Mouse (Mus musculus): ENCODE measurements around the gene Atxn7l1. TPM values are rescaled to one million over a fixed set of nuclear protein-coding genes. Genes with fewer than 3 reads are reported as not detected.

Gene Atxn7l1
- polyA plus RNA-seq, 1 experiment from 2014 or later, result 11.2 TPM

DNA sequence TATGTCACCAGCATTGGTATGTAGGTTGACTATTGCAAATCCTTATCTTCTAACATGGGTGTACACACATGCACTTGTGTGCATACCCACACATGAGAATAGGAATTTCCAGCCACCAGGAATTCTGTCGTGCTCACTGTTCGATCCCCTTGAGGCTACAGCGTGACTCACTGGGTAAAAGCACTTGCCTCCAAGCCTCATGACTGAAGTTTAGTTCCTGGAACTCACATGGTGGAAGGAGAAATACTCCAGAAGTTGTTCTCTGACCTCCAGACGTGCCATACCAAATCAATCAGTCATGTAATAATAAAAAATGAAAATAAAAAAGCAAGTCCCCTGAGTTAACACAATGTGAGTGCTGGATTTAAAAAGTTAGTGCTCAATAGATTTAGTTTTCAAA lies 87.8 kb downstream of the Atxn7l1 start:
- no peak overlapping the region for H3K9ac ChIP-seq (replicated peaks)
- no peak overlapping the region for H3K27ac ChIP-seq
- no peak overlapping the region for H3K4me2 ChIP-seq
- peaks cover 11% of the 10 kb centered on the region for H3K4me1 ChIP-seq (replicated peaks)
- ATAC-seq (ENCODE audit: insufficient number of reproducible peaks, insufficient read depth, low FRiP score, low TSS enrichment, low read depth), result no peak
- no peak overlapping the region for H3K4me3 ChIP-seq (replicated peaks)
- 76% methylated on average over 4 of the region's 4 CpGs for WGBS
- no peaks in the 10 kb centered on the region for H3K36me3 ChIP-seq
- H3K9me3 ChIP-seq, result peaks cover 2% of the 10 kb centered on the region; the same call in 1 of the 2 replicates
- H3K27me3 ChIP-seq, result no peaks in the 10 kb centered on the region

GRCm38 (mm10) chr12:33235771-33236323 lies 88.4 kb downstream of the Atxn7l1 start:
- H3K9ac ChIP-seq (replicated peaks), result no peak overlapping the region
- 0 out of 2 replicates have a peak overlapping the region, but pooled peaks have one; percentile 14 for H3K27ac ChIP-seq
- no peaks in the 10 kb centered on the region for H3K27me3 ChIP-seq
- H3K4me2 ChIP-seq, result no peak overlapping the region
- peaks cover 6% of the 10 kb centered on the region; the same call in 1 of the 2 replicates for H3K9me3 ChIP-seq
- ATAC-seq (ENCODE audit: insufficient number of reproducible peaks, insufficient read depth, low FRiP score, low TSS enrichment, low read depth), result no peak
- H3K4me3 ChIP-seq (replicated peaks), result no peak overlapping the region
- H3K4me1 ChIP-seq (replicated peaks), result peaks cover 11% of the 10 kb centered on the region
- 49% methylated on average over 13 of the region's 13 CpGs for WGBS
- no peaks in the 10 kb centered on the region for H3K36me3 ChIP-seq

GRCm38 (mm10) chr12:33236344-33237049 lies 89.0 kb downstream of the Atxn7l1 start:
- Histone ChIP-seq H3K36me3 (no peaks in the 10 kb centered on the region), H3K4me1 (replicated peaks) (peaks cover 11% of the 10 kb centered on the region), H3K4me3 (replicated peaks) (no peak overlapping the region), H3K4me2 (no peak overlapping the region), H3K27me3 (no peaks in the 10 kb centered on the region), H3K9ac (replicated peaks) (no peak overlapping the region), H3K9me3 (peaks cover 6% of the 10 kb centered on the region; the same call in 1 of the 2 replicates), H3K27ac (no peak overlapping the region)
- WGBS, result 72% methylated on average over 11 of the region's 11 CpGs
- no peak for ATAC-seq (ENCODE audit: insufficient number of reproducible peaks, insufficient read depth, low FRiP score, low TSS enrichment, low read depth)

- no peak overlapping the region for H3K27ac ChIP-seq
- H3K4me2 ChIP-seq, result no peak overlapping the region
- no peak overlapping the region for H3K9ac ChIP-seq (replicated peaks)
- H3K4me1 ChIP-seq (replicated peaks), result peaks cover 16% of the 10 kb centered on the region
- no peaks in the 10 kb centered on the region for H3K36me3 ChIP-seq
- no peak for ATAC-seq (ENCODE audit: insufficient number of reproducible peaks, insufficient read depth, low FRiP score, low TSS enrichment, low read depth)
- H3K27me3 ChIP-seq, result no peaks in the 10 kb centered on the region
- 88% methylated on average over 5 of the region's 5 CpGs for WGBS
- no peak overlapping the region for H3K4me3 ChIP-seq (replicated peaks)
- peaks cover 6% of the 10 kb centered on the region; the same call in 1 of the 2 replicates for H3K9me3 ChIP-seq
These were observed 89.6 kb downstream of the Atxn7l1 start for GRCm38 (mm10) chr12:33237108-33237507.

GRCm38 (mm10) chr12:33242679-33243078 lies 95.2 kb downstream of the Atxn7l1 start:
- Histone ChIP-seq H3K27me3 (no peaks in the 10 kb centered on the region), H3K36me3 (no peaks in the 10 kb centered on the region), H3K4me3 (replicated peaks) (no peak overlapping the region), H3K4me1 (replicated peaks) (0 out of 2 replicates have a peak, but pooled peaks cover 15% of the 10 kb centered on the region), H3K9ac (replicated peaks) (no peak overlapping the region), H3K27ac (no peak overlapping the region), H3K9me3 (peaks cover 6% of the 10 kb centered on the region; the same call in 1 of the 2 replicates), H3K4me2 (no peak overlapping the region)
- WGBS, result 81% methylated on average over 8 of the region's 8 CpGs
- ATAC-seq (ENCODE audit: insufficient number of reproducible peaks, insufficient read depth, low FRiP score, low TSS enrichment, low read depth), result no peak

DNA sequence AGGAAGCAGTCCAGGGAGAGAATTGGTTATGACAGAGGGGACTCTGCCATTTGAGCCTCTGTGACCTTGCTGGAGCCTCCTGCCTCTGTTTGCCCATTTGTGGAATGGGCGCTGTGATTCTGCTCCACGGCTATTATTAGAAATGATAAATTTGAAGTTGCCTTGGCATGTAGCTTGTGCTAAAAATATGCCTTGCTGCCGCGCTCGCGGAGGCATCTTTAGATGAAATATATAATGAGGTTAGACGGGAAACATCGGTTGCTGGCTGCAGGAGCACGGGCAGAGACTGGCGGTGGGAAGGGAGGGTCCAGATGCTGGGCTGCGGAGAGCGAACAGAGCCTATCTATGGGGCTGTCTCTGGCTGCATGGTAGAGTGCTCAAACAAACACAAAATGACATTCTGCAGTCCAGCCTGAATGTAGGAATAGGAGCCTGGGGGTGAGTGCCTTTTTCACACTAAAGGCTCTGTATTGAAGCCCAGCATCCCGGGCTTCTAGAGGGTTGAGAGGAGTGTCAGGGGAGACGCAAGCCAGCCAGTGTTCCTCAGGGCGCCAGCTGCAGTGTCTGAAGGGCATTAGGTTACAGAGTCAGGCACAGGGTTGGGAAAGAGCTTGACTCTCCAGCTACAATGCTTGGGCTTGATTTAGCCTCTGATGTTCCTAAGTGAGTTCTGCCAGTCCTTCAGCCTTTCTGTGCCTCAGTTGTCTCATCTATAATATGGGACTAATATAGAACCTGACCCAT lies 96.8 kb downstream of the Atxn7l1 start:
- Histone ChIP-seq H3K27me3 (no peaks in the 10 kb centered on the region), H3K36me3 (no peaks in the 10 kb centered on the region), H3K4me1 (replicated peaks) (0 out of 2 replicates have a peak, but pooled peaks cover 15% of the 10 kb centered on the region), H3K9ac (replicated peaks) (no peak overlapping the region), H3K4me3 (replicated peaks) (no peak overlapping the region), H3K9me3 (peaks cover 6% of the 10 kb centered on the region; the same call in 1 of the 2 replicates), H3K4me2 (no peak overlapping the region), H3K27ac (no peak overlapping the region)
- 73% methylated on average over 15 of the region's 15 CpGs for WGBS
- no peak for ATAC-seq (ENCODE audit: insufficient number of reproducible peaks, insufficient read depth, low FRiP score, low TSS enrichment, low read depth)

DNA sequence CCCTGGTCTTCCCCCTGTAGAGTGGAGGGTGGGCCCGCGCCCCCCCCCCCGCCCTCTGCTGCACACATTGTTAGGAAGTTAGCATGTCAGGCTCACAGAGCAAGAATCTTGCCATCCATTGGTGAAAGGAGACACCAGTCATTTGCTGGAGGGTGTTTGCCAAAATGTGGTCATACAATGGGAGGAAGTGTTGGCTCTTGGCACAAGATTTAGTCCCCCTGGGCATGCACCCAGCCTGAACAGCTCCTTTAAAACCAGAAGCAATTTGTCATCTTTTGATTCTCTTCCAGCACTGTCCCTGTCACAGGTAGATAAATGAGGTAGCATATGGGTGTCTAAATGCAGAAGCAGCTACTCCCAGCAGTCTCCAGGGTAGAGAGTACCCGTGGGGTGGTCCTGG lies 98.0 kb downstream of the Atxn7l1 start:
- WGBS, result 70% methylated on average over 4 of the region's 4 CpGs
- no peak for ATAC-seq (ENCODE audit: insufficient number of reproducible peaks, insufficient read depth, low FRiP score, low TSS enrichment, low read depth)
- Histone ChIP-seq H3K4me3 (replicated peaks) (no peak overlapping the region), H3K27ac (no peak overlapping the region), H3K4me1 (replicated peaks) (0 out of 2 replicates have a peak, but pooled peaks cover 15% of the 10 kb centered on the region), H3K9me3 (peaks cover 3% of the 10 kb centered on the region; the same call in 1 of the 2 replicates), H3K9ac (replicated peaks) (no peak overlapping the region), H3K4me2 (no peak overlapping the region), H3K36me3 (peaks cover 8% of the 10 kb centered on the region), H3K27me3 (no peaks in the 10 kb centered on the region)

DNA sequence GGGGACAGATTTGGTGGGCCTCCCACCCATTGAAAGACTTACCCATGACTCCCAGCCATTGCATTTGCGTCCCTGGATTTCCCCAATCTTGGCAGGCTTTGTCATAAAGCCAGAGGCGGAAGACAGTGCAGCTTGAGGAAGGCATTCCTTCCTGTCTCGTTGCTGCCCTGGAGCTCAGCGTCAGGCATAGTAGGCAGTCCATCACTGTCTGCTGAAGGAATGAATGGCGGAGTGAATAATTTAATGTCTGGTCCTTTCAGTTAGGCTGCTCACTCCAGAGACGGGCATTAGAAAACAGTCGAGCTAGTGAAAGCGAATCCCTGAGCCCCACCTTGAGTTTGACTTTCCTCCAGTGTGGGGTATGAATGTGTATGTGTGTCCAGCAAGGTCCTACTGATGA lies 99.4 kb downstream of the Atxn7l1 start:
- Histone ChIP-seq H3K4me2 (no peak overlapping the region), H3K36me3 (peaks cover 9% of the 10 kb centered on the region), H3K9ac (replicated peaks) (no peak overlapping the region), H3K4me1 (replicated peaks) (0 out of 2 replicates have a peak, but pooled peaks cover 11% of the 10 kb centered on the region), H3K27me3 (no peaks in the 10 kb centered on the region), H3K27ac (no peak overlapping the region), H3K4me3 (replicated peaks) (no peak overlapping the region), H3K9me3 (no peaks in the 10 kb centered on the region)
- WGBS, result 80% methylated on average over 8 of the region's 8 CpGs
- ATAC-seq (ENCODE audit: insufficient number of reproducible peaks, insufficient read depth, low FRiP score, low TSS enrichment, low read depth), result no peak

- Histone ChIP-seq H3K4me2 (no peak overlapping the region), H3K9me3 (no peaks in the 10 kb centered on the region), H3K27me3 (no peaks in the 10 kb centered on the region), H3K27ac (no peak overlapping the region), H3K4me1 (replicated peaks) (peaks cover 13% of the 10 kb centered on the region), H3K36me3 (peaks cover 9% of the 10 kb centered on the region), H3K9ac (replicated peaks) (no peak overlapping the region), H3K4me3 (replicated peaks) (no peak overlapping the region)
- 89% methylated on average over 6 of the region's 6 CpGs for WGBS
- no peak for ATAC-seq (ENCODE audit: insufficient number of reproducible peaks, insufficient read depth, low FRiP score, low TSS enrichment, low read depth)
These were observed 102.7 kb downstream of the Atxn7l1 start for GRCm38 (mm10) chr12:33250197-33250596.

GRCm38 (mm10) chr12:33251399-33251798 lies 103.9 kb downstream of the Atxn7l1 start:
- no peak for ATAC-seq (ENCODE audit: insufficient number of reproducible peaks, insufficient read depth, low FRiP score, low TSS enrichment, low read depth)
- no peaks in the 10 kb centered on the region for H3K9me3 ChIP-seq
- no peak overlapping the region for H3K27ac ChIP-seq
- no peak overlapping the region for H3K4me3 ChIP-seq (replicated peaks)
- no peak overlapping the region for H3K9ac ChIP-seq (replicated peaks)
- H3K36me3 ChIP-seq, result peaks cover 9% of the 10 kb centered on the region
- H3K4me1 ChIP-seq (replicated peaks), result peaks cover 13% of the 10 kb centered on the region
- H3K27me3 ChIP-seq, result no peaks in the 10 kb centered on the region
- H3K4me2 ChIP-seq, result no peak overlapping the region
- WGBS, result 80% methylated on average over 8 of the region's 8 CpGs

GRCm38 (mm10) chr12:33252621-33253020 lies 105.1 kb downstream of the Atxn7l1 start:
- no peaks in the 10 kb centered on the region for H3K27me3 ChIP-seq
- no peak overlapping the region for H3K4me2 ChIP-seq
- no peak overlapping the region for H3K4me3 ChIP-seq (replicated peaks)
- ATAC-seq (ENCODE audit: insufficient number of reproducible peaks, insufficient read depth, low FRiP score, low TSS enrichment, low read depth), result no peak
- no peaks in the 10 kb centered on the region for H3K9me3 ChIP-seq
- H3K27ac ChIP-seq, result no peak overlapping the region
- H3K9ac ChIP-seq (replicated peaks), result no peak overlapping the region
- peaks cover 9% of the 10 kb centered on the region for H3K36me3 ChIP-seq
- H3K4me1 ChIP-seq (replicated peaks), result peaks cover 13% of the 10 kb centered on the region
- WGBS, result 76% methylated on average over 6 of the region's 6 CpGs

All from limb, embryonic 12.5 days (tissue).